Mouse (Mus musculus) liver, embryonic 15.5 days (tissue): ENCODE data around the gene Vcan. TPM values are rescaled to one million over a fixed set of nuclear protein-coding genes. Genes with fewer than 3 reads are reported as not detected.
A peak's percentile ranks its signal among the peaks of the same experiment; 100 is the strongest.

ENCODE experiments used
- ATAC-seq: fragments of 200-750 bp; cut with Nextera tagmentation; 2 replicates; pipeline ENCODE4 v1.8.0; 2017; ENCODE audit warnings: moderate number of reproducible peaks, mild to moderate bottlenecking, moderate library complexity; ENCODE audit not compliant: insufficient read depth
- H3K27ac ChIP-seq: fragments of 300-500 bp; sonication (generic); replicated peaks from 2 replicates; pipeline ENCODE4 v1.5.1; 2015; ENCODE audit warnings: mild to moderate bottlenecking, inconsistent platforms
- H3K27me3 ChIP-seq: fragments of 300-500 bp; sonication (generic); 2 replicates; pipeline ENCODE4 v1.6.1; 2015; ENCODE audit warnings: mild to moderate bottlenecking, inconsistent platforms
- H3K36me3 ChIP-seq: fragments of 300-500 bp; sonication (generic); replicated peaks from 2 replicates; pipeline ENCODE4 v1.6.1; 2015; ENCODE audit warnings: moderate library complexity, mild to moderate bottlenecking, inconsistent platforms
- H3K4me1 ChIP-seq: fragments of 300-500 bp; sonication (generic); replicated peaks from 2 replicates; pipeline ENCODE4 v1.6.1; 2015; ENCODE audit warnings: inconsistent platforms
- H3K4me2 ChIP-seq: fragments of 300-500 bp; sonication (generic); 2 replicates; pipeline ENCODE4 v1.6.1; 2015; ENCODE audit warnings: moderate library complexity, mild to moderate bottlenecking, inconsistent platforms
- H3K4me3 ChIP-seq: fragments of 300-500 bp; sonication (generic); replicated peaks from 2 replicates; pipeline ENCODE4 v1.5.1; 2015; ENCODE audit warnings: mild to moderate bottlenecking, inconsistent platforms
- H3K9ac ChIP-seq: fragments of 300-500 bp; sonication (generic); 2 replicates; pipeline ENCODE4 v1.6.1; 2015; ENCODE audit warnings: moderate library complexity, mild to moderate bottlenecking, inconsistent platforms
- H3K9me3 ChIP-seq: fragments of 300-500 bp; sonication (generic); replicated peaks from 2 replicates; pipeline ENCODE4 v1.6.1; 2016; ENCODE audit warnings: inconsistent platforms
- WGBS: fragments of 180-500 bp; shearing (Covaris S2); methylation state at CpG from one replicate; pipeline ENCODE4 v1.1.7; 2015; ENCODE audit warnings: mixed read lengths; ENCODE audit not compliant: insufficient replicate concordance; 5-methylcytosine and 5-hydroxymethylcytosine counted together
- polyA plus RNA-seq: library from polyadenylated mRNA; unstranded; fragments of >200 nt; fragmentation: Nextera tagmentation; extraction: Ambion mirVana; gene quantifications from 2 replicates; pipeline ENCODE4 v1.2.1, GENCODE M21; 2015

Vcan gene
- 1.0 and 1.2 TPM in 2 replicates for polyA plus RNA-seq

DNA sequence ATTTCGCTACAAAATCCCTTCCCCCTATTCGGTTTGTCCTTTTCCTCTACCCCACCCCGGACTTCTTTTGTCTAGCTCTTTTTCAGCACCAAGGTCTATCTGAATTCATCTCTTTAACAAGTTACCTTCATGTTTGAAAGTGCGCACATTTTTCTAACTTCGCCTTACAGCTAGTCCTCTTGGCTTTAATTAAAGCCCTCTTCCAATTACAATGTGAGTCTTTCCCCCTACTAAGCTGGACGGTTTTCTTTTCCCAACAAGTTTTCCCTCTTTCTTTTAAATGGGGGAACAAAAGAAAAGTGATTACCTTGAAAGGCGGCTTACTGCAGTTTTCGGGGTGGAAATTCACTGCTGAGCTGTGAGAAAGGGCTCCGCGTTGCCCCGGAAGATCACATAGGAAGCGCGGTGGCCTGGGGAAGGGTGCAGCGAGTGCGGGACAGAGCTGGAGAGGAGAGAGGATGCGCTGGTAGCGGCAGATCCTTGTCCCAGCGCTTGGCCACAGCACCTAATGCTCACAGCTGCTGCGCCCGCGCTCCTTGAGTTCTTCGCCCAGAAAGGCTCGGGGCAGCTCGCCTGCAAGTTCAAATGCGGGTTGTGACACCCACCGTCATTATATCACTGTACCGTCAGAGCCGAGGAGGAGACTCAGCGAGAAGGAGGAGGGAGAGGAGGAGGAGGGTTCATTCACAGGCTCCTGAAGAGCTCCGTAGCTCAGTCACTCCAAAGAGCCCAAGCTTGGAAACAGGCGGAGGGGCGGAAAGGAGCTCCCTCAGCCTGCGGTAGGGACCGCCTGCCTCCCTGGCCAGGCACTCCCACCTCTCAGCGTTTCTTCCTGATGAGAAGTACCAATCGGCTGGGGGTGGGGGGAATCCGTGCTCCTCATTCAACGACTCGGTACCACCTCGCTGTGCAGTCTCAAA is at the start of gene Vcan:
Vcan (minus strand) TSS at position 744 of the 920 bp plus-strand sequence.
- Histone ChIP-seq H3K27ac (no peak within 1 kb of the TSS), H3K9me3 (no peaks in the 10 kb centered on the region), H3K36me3 (no peaks in the 10 kb centered on the region), H3K4me1 (peaks cover 13% of the 10 kb centered on the region; the same call in 1 of the 2 replicates), H3K9ac (no peak within 1 kb of the TSS), H3K4me3 (peak within 1 kb of the TSS; percentile 59), H3K27me3 (peaks cover 65% of the 10 kb centered on the region), H3K4me2 (peak within 1 kb of the TSS; percentile 78)
- WGBS = 1% methylated on average over 40 of the region's 40 CpGs
- no peak for ATAC-seq

DNA sequence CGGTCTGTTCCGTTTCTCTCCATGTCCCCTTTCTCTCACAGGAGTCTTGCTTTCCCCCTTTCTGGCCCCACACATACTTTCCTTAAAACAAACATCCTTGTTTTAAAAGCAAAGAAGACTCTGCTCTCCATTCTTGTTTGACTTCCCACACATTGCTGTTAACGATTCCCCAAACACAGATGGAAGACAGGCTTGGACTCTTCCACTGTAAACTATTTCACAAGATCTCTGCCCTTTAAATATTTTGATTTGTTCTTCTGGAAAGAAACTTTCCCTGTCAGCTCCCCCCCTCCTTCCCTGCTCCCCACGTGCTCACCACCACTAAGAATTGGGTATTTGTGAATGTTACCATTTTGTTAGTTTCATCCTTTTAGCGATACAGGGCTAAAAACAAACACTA is 49.2 kb upstream of the Vcan start:
- ATAC-seq = no peak; the same call in 1 of the 2 replicates
- Histone ChIP-seq H3K4me1 (no peaks in the 10 kb centered on the region), H3K36me3 (no peaks in the 10 kb centered on the region), H3K9me3 (no peaks in the 10 kb centered on the region), H3K4me3 (no peak overlapping the region), H3K4me2 (no peak overlapping the region), H3K27me3 (no peaks in the 10 kb centered on the region), H3K9ac (no peak overlapping the region), H3K27ac (no peak overlapping the region)
- 40% methylated on average over 5 of the region's 5 CpGs for WGBS

DNA sequence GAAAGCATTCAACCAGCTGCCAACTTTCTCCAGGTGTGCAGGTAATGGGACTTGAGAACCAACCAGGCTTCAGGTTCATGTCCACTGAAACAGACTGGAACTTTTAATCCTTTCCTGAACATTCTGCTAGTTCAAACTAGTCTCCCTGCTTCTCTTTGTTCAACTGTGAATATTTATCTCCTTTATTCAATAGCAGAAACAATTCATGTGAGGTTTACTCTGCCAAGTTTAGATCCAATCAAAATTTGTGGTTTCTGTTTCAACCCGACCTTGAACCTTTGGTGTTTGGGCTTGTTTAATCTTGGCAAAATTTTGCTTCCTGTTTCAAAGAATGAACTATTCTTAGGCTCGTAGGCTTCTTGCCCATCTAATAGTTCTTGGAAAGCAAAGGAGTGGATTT is 40.6 kb upstream of the Vcan start:
- no peaks in the 10 kb centered on the region for H3K27me3 ChIP-seq
- WGBS = 9% methylated on average over 2 of the region's 2 CpGs
- H3K36me3 ChIP-seq = no peaks in the 10 kb centered on the region
- H3K9me3 ChIP-seq = no peaks in the 10 kb centered on the region
- H3K27ac ChIP-seq = no peak overlapping the region
- no peak overlapping the region for H3K9ac ChIP-seq
- no peak overlapping the region for H3K4me3 ChIP-seq
- no peak for ATAC-seq
- no peaks in the 10 kb centered on the region for H3K4me1 ChIP-seq
- H3K4me2 ChIP-seq = no peak overlapping the region

DNA sequence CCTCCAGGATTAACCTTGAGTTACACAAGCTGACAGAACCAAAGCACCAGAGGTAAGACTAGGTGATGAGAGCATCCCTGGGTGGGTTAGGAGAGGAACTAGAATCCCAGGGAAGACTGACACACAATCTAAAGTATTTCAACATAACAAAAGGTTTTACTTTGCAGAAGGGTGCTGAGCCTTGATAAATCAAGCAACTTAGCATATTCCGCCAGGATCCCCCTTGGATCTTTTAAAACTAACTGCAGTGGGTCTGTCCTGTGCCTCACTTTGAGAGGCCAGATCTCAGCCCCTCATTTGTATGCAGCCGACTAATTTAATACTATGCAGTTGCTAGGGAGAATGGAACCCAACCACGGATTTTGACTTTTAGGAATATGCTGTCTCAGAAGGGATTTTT is 38.0 kb upstream of the Vcan start:
- Histone ChIP-seq H3K4me2 (no peak overlapping the region), H3K4me1 (no peaks in the 10 kb centered on the region), H3K27ac (no peak overlapping the region), H3K9ac (no peak overlapping the region), H3K9me3 (no peaks in the 10 kb centered on the region), H3K27me3 (no peaks in the 10 kb centered on the region), H3K4me3 (no peak overlapping the region), H3K36me3 (no peaks in the 10 kb centered on the region)
- no peak for ATAC-seq
- 40% methylated on average over 3 of the region's 3 CpGs for WGBS

DNA sequence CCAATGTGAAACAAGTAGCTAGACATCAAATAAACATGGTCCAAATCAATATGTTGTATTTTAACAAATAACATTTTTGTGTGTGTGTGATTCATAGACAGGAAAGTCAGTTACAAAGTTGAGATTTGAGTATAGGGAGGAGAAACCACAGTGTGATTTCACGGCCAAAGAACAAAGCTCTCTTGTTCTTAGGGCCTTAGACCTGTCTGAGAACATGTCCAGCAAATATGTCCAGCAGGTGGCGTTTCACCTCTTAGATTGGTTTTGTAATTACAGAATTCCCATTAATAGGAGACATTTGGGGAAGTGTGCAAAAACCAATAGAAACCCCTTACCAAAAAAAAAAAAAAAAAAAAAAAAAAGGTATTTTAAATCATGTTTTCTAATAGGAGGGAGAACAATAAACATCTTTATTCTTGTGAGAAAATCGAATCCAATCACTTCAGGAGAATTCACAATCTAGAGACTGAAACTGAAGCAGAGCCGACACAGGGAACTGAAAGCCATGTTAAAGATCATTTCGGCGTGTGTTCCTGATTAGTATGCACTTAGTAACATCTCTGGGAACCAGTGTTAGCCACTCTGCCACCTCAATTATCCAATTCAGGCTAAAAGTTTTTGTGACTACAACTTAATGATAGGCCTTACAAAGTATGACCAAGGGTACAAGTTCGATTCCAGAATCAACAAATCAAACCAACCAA is 37.1 kb upstream of the Vcan start:
- no peaks in the 10 kb centered on the region for H3K27me3 ChIP-seq
- ATAC-seq = no peak
- 44% methylated on average over 7 of the region's 7 CpGs for WGBS

DNA sequence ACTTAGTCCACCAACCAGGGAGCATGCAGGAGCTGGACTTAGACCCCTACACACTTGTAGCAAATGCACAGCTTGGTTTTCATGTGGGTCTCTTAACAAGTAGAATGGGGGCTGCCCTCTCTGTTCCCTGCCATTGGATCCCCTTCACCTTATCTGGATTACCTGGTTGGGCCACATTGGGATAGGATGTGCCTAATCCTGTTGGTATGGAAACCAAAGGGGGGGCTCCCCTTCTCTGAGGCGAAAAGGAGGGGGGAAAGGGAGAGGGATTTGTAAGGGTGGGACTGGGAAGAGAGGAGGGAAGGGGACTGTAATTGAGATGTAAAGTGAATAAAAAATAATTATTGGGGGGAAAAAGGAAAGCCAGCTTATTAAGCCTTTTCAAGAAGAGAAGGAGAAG is 35.5 kb upstream of the Vcan start:
- H3K4me3 ChIP-seq = no peak overlapping the region
- no peak overlapping the region for H3K27ac ChIP-seq
- H3K36me3 ChIP-seq = no peaks in the 10 kb centered on the region
- no peak for ATAC-seq
- no peaks in the 10 kb centered on the region for H3K9me3 ChIP-seq
- H3K9ac ChIP-seq = no peak overlapping the region
- no peaks in the 10 kb centered on the region for H3K27me3 ChIP-seq
- no peak overlapping the region for H3K4me2 ChIP-seq
- no peaks in the 10 kb centered on the region for H3K4me1 ChIP-seq
- 86% methylated on average over 1 of the region's 1 CpGs for WGBS

More for the DNA sequence above, 37.1 kb upstream of the Vcan start:
- Histone ChIP-seq H3K27ac (no peak overlapping the region), H3K4me1 (no peaks in the 10 kb centered on the region), H3K36me3 (no peaks in the 10 kb centered on the region), H3K4me3 (no peak overlapping the region), H3K9me3 (no peaks in the 10 kb centered on the region), H3K9ac (no peak overlapping the region), H3K4me2 (no peak overlapping the region)

DNA sequence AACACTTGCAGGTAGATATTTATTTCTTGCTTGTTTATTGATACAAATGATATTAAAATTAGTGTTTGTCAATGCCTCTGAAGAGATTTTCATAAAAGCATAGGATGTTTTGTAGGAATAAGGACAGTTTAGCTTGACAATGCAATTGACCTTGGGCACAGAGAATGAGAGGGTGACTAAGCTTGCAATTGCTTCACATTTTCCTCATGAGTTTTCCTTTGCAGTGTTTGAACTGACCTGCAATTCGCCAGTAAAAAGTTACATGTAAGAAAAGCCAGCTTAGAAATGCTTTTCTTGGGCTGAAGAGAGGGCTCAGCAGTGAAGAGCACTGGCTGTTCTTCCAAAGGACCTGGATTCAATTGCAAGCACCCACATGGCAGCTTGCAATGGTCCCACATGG is 34.8 kb upstream of the Vcan start:
- WGBS = 41% methylated on average over 1 of the region's 1 CpGs

DNA sequence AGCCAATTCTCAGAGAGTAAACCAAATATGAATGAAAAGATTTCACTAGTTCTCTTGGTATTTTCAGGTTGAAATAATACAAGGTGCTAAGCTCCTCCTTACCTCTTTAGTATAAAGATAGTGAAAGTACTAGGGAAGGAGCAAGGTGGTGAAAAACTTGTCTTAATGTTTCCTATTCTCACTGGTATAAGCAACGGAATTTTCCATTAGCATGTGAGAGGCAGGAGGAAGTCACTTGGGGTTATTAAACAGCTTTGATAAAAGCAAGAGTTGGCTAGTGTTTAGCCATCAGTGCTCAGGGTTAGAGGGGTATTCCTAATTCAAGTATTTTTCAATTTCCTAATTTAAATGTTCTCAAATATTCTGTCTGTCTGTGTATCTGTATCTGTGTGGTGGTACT is 24.2 kb upstream of the Vcan start:
- no peak overlapping the region for H3K9ac ChIP-seq
- no peak overlapping the region for H3K4me3 ChIP-seq
- no peaks in the 10 kb centered on the region for H3K27me3 ChIP-seq
- ATAC-seq = no peak
- no peaks in the 10 kb centered on the region for H3K4me1 ChIP-seq
- H3K27ac ChIP-seq = no peak overlapping the region
- H3K9me3 ChIP-seq = no peaks in the 10 kb centered on the region
- no peak overlapping the region for H3K4me2 ChIP-seq
- 40% methylated on average over 1 of the region's 1 CpGs for WGBS
- H3K36me3 ChIP-seq = no peaks in the 10 kb centered on the region

More for the DNA sequence above, 34.8 kb upstream of the Vcan start:
- H3K27me3 ChIP-seq = no peaks in the 10 kb centered on the region
- no peak overlapping the region for H3K9ac ChIP-seq
- no peak overlapping the region for H3K4me3 ChIP-seq
- H3K9me3 ChIP-seq = no peaks in the 10 kb centered on the region
- H3K36me3 ChIP-seq = no peaks in the 10 kb centered on the region
- no peak overlapping the region for H3K27ac ChIP-seq
- no peak for ATAC-seq
- H3K4me1 ChIP-seq = no peaks in the 10 kb centered on the region
- H3K4me2 ChIP-seq = no peak overlapping the region

DNA sequence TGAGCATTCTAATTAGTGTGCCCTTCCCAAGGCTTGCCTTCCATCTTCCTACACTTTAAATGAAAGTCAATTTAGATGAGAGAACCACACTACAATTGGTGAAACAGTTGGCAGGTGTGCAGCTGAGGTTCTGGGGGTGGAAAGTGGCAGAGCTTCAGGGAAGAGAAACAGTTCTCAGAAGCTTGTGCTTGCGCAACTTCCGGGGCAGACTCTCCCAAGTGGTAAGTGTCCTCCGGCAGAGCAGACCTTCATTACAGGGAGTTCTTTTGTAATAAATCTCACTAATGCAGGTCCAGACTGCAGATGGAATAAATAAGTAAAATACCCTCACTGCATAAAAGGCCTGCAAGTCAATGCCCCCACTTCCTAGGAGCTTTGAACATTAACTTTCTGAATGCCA is 23.7 kb upstream of the Vcan start:
- WGBS = 64% methylated on average over 3 of the region's 3 CpGs
- Histone ChIP-seq H3K4me1 (no peaks in the 10 kb centered on the region), H3K4me3 (no peak overlapping the region), H3K27me3 (no peaks in the 10 kb centered on the region), H3K9me3 (no peaks in the 10 kb centered on the region), H3K9ac (no peak overlapping the region), H3K27ac (no peak overlapping the region), H3K36me3 (no peaks in the 10 kb centered on the region), H3K4me2 (no peak overlapping the region)
- ATAC-seq = no peak

DNA sequence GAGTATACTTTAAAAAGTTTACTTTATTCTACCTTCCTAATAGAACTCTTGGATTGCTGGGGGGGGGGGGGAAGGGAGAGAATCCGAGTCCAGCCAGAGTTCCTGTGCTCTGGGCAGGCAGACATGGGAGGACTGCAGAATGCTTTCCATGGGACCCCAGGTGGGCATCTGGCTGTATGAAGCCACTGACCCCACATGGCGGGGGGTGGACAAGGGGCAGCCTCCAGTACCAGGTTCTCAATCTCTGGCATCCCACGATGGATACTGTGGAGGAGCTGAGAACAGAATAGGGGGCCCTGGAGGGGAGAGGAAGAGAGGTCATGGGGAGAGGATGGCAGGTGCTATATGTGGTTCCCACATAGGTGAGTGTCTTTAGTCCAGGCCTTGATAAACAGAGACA is 20.0 kb upstream of the Vcan start:
- no peak overlapping the region for H3K4me3 ChIP-seq
- H3K27me3 ChIP-seq = no peaks in the 10 kb centered on the region
- H3K4me1 ChIP-seq = no peaks in the 10 kb centered on the region
- 46% methylated on average over 3 of the region's 3 CpGs for WGBS
- no peak overlapping the region for H3K9ac ChIP-seq
- H3K27ac ChIP-seq = no peak overlapping the region
- no peaks in the 10 kb centered on the region for H3K36me3 ChIP-seq
- no peak overlapping the region for H3K4me2 ChIP-seq
- no peak for ATAC-seq
- no peaks in the 10 kb centered on the region for H3K9me3 ChIP-seq

DNA sequence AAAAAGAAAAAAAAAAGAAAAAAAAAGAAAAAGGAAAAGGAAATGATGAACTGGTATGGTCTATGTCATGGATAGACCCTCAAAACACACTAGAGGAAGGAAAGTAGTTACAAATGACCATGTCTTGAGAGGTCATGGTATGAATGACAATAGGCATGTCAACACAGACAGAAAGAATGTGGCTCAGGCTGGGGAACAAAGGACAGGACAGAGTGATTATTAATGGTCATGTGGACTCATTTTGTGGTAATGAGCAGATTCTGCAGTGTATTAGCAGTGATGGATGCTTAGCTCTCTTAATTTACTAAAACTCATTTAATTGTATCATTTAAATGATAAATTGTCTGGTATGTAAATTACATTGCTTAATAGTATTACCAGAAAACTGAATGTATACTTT is 14.0 kb upstream of the Vcan start:
- ATAC-seq = no peak
- Histone ChIP-seq H3K27me3 (no peaks in the 10 kb centered on the region), H3K4me2 (no peak overlapping the region), H3K36me3 (no peaks in the 10 kb centered on the region), H3K9me3 (no peaks in the 10 kb centered on the region), H3K27ac (no peak overlapping the region), H3K4me1 (no peaks in the 10 kb centered on the region), H3K4me3 (no peak overlapping the region), H3K9ac (no peak overlapping the region)
